Comparison of ENCODE assay signal across 8 mouse cellular contexts in the genomic region with DNA sequence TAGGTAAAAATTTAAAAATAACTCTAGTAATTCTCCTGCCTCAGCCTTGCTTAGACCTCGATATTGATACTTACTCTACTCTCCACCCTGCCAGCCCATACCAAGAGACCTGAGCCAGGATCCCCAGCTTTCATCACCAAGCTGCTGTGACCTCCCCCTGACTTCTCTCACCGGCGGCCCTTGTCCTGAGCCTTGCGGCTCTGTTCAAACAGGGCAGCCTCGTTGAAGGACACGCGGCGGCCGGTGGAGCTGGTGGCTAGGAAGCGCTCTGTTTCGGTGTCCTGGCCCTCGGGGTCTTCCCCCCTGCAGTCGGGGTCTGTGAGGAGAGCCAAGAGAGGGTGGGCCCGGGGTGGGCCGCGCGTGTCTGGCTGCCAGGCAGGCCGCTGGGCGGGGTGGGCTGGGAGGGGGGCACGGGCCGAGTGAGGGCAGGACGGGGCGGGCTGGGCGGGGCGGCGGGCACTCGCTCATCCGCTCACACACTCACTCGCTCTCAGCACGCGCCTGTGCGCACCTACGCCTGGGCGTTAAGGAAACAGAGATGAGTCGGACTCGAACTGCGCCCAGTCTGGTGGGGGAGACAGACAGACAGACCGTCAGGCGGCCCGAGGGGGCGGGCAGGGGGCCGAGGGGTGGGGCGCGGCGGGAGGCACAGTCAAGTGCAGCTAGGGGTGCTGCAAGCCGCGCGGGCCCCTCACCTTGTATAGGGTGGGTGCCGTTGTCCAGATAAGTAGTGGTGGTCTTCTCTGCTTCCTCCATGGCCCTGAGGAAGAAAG. TPM values are rescaled to one million over a fixed set of nuclear protein-coding genes. Genes with fewer than 3 reads are reported as not detected.
DNase-seq lines count a peak whose midpoint lies in the region; ATAC-seq and TF ChIP-seq lines count a peak whose summit lies in the region.

No protein-coding gene starts in this region.

- 29% methylated on average over 46 of the region's 49 CpGs for WGBS in liver, embryonic 14.5 days (ENCODE audit: insufficient replicate concordance)

- no peak overlapping the region for H3K27ac ChIP-seq in liver, embryonic 14.5 days

- peak overlapping the region; percentile 83 for H3K4me2 ChIP-seq in liver, embryonic 14.5 days (ENCODE audit: low read depth)

- TF ChIP-seq EP300 in liver, embryonic 14.5 days (IDR thresholded peaks at IDR 0.05; ENCODE audit: low read depth): no peak

- peak overlapping the region in 1 of 2 experiments; percentile 23; a peak in 1 of 4 replicates for H3K4me3 ChIP-seq in liver, embryonic 14.5 days (ENCODE audit: insufficient read depth in 1 of 2, low read depth in 2 of 2, low read length in 2 of 2)

- H3K9me3 ChIP-seq in liver, embryonic 14.5 days (ENCODE audit: control insufficient read depth, low read length): no peaks in the 10 kb centered on the region

- peaks cover 5% of the 10 kb centered on the region for H3K36me3 ChIP-seq in liver, embryonic 14.5 days (replicated peaks; ENCODE audit: control insufficient read depth, insufficient read depth, low read depth)

- no peak for ATAC-seq in liver, embryonic 14.5 days (ENCODE audit: insufficient read depth)

- no peak for TF ChIP-seq CTCF in liver, embryonic 14.5 days (IDR thresholded peaks at IDR 0.05; ENCODE audit: low read depth)

- H3K27me3 ChIP-seq in liver, embryonic 14.5 days (ENCODE audit: control insufficient read depth, insufficient read depth, low read length): peaks cover 33% of the 10 kb centered on the region

- H3K4me1 ChIP-seq in liver, embryonic 14.5 days (replicated peaks; ENCODE audit: control insufficient read depth in 2 of 2, insufficient read depth in 2 of 2, low read length in 1 of 2): peaks cover 2 to 20% of the 10 kb centered on the region in 2 experiments; a peak in 3 of 4 replicates

- DNase-seq in heart, adult 11 months: peak; percentile 93
- DNase-seq in heart, adult 8-10 months (ENCODE audit: low spot score): no peak
- peak; percentile 35 for DNase-seq in thymus, postnatal 4 days
- DNase-seq in thymus, postnatal 25 days: no peak
- DNase-seq in liver, embryonic 14.5 days (ENCODE audit: low read depth in 3 of 3, low spot score in 3 of 3): no peak
- DNase-seq in MN1 (ENCODE audit: low spot score): no peak
- no peak for DNase-seq in c-Kit-positive CD71-positive TER-119-positive erythroid progenitor cells, embryonic 14.5 days (ENCODE audit: low spot score)
- no peak for DNase-seq in right cerebral cortex, postnatal 36 days (ENCODE audit: low spot score in 2 of 2)

- no peak overlapping the region for H3K9ac ChIP-seq in liver, embryonic 14.5 days (replicated peaks)

RNA-seq across cellular contexts. Expression of a gene that starts 2.1 kb away (rescaled TPM):
- 1,000 to 10,000 TPM; 1,050 to 1,135 (median 1,101) TPM for total RNA-seq in heart, adult 8-10 months (2022)
- 196 and 211 TPM in 2 replicates for polyA plus RNA-seq in liver, embryonic 14.5 days (2012; rRNA removed)
- polyA plus RNA-seq in liver, embryonic 14.5 days (2014; fragmentation: Nextera tagmentation; extraction: Ambion mirVana): 249 and 270 TPM in 2 replicates

RNA-seq across cellular contexts. Expression of a gene that starts 4.3 kb away (rescaled TPM):
- total RNA-seq in heart, adult 8-10 months (2022): 1 to 10 TPM; 3.8 to 6.1 (median 4.6) TPM
- 1.8 and 2.2 TPM in 2 replicates for polyA plus RNA-seq in liver, embryonic 14.5 days (2012; rRNA removed)
- polyA plus RNA-seq in liver, embryonic 14.5 days (2014; fragmentation: Nextera tagmentation; extraction: Ambion mirVana): 0.42 and 1.1 TPM in 2 replicates

RNA-seq across cellular contexts. Expression of a gene that starts 11.7 kb away (rescaled TPM):
- 100 to 1,000 TPM in 1 of 4 experiments, 10 to 100 TPM in 3; 83.9 to 111 (median 91.0) TPM for total RNA-seq in heart, adult 8-10 months (2022)
- polyA plus RNA-seq in liver, embryonic 14.5 days (2012; rRNA removed): 9.1 and 10.3 TPM in 2 replicates
- 5.1 and 5.7 TPM in 2 replicates for polyA plus RNA-seq in liver, embryonic 14.5 days (2014; fragmentation: Nextera tagmentation; extraction: Ambion mirVana)

RNA-seq across cellular contexts. Expression of a gene that starts 20.8 kb away (rescaled TPM):
- 100 to 1,000 TPM; 148 to 176 (median 153) TPM for total RNA-seq in heart, adult 8-10 months (2022)
- 80.5 and 88.8 TPM in 2 replicates for polyA plus RNA-seq in liver, embryonic 14.5 days (2012; rRNA removed)
- polyA plus RNA-seq in liver, embryonic 14.5 days (2014; fragmentation: Nextera tagmentation; extraction: Ambion mirVana): 17.4 and 18.9 TPM in 2 replicates

RNA-seq across cellular contexts. Expression of a gene that starts 29.4 kb away (rescaled TPM):
- 10 to 100 TPM; 34.7 to 69.7 (median 51.6) TPM for total RNA-seq in heart, adult 8-10 months (2022)
- polyA plus RNA-seq in liver, embryonic 14.5 days (2012; rRNA removed): 19.4 and 19.8 TPM in 2 replicates
- polyA plus RNA-seq in liver, embryonic 14.5 days (2014; fragmentation: Nextera tagmentation; extraction: Ambion mirVana): 10.1 and 10.7 TPM in 2 replicates

Comparison
In these comparisons a context has a peak if more than half of its experiments do, and no peak if none do; other contexts are left out.
1. DNase-seq: peak in heart, adult 11 months (single experiment) and thymus, postnatal 4 days (single experiment); none in heart, adult 8-10 months (single experiment), thymus, postnatal 25 days (single experiment), liver, embryonic 14.5 days (0 of 3), MN1 (single experiment), c-Kit-positive CD71-positive TER-119-positive erythroid progenitor cells, embryonic 14.5 days (single experiment) and right cerebral cortex, postnatal 36 days (0 of 2).